Mouse (Mus musculus) CD4-positive helper T cell, adult 2 months (primary cell): Measurements from ENCODE around the gene Tesc.

ENCODE experiments used
- DNase-seq: peaks from one replicate; pipeline ENCODE4 v3.0.0-alpha.2; 2012; ENCODE audit warnings: low read depth, missing footprints, low spot score

The Tesc gene

DNA sequence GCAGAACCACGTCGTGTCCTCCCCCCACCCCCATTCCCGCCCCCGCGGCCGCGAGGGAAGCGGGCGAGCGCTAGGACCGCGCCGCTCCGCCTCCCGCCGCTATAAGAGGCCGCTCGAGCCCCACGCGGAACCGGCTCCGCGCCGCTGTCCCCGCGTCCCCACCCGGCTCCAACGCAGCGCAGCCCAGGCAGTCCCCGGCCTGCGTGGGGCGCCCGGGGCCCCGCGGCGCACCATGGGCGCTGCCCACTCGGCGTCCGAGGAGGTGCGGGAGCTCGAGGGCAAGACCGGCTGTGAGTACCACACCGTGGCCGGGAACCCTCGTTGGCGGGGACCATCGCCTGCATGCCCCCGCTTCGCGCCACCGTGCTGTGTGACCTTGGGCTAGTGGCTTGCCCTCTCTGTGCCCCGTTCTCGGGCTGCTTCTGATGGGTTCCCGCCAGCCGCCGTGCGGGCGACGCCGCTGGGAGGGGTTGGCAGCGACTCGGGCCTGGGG is at the start of gene Tesc:
Gene Tesc (plus strand): TSS at position 46 of the 493 bp plus-strand sequence.
- DNase-seq = peak; percentile 54

DNA sequence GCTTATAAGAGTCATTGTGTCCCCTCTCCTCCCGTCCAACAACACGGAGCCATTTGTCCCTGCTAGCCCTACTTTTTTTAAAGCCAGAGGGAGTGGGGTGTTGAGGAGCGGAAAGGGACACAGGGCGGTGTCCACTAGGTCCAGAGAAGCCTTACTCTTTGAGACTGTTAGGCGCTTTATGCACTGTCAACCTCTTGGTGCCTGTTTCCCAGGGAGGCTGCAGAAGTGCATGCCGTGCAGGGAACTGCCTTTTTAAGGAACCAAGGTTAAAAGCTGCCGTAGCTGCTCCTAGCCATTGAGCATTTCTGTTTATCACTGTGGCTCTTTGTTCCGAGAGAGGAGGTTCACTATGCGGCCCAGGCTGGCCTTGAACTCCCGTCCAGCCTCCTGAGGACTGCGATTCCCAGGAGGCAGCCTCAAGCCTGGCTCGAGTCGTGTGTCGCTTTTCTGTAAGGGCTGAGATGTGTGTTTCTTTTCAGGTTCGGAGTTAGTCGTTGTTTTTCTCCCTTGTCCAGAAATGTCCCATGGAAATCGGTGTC is 49.3 kb upstream of the Tesc start:
- DNase-seq = no peak

DNA sequence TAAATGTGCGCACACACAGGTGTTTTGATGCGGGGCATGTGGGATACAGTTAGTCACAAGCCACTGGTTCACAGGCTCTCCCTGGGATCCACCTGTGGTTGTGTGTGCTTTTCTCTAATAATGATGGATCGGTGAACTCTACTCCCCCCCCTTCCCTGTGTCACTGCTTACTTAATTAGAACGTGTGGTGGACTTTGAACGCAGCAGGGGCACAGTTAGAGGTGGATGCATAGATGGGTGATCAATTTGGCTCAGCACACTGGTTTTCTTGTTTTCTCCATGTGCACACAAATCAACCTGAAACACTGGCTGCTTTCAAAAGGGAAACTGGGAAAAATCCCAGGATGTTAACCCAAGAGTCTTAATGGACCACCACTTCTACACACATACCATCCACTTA is 48.5 kb upstream of the Tesc start:
- no peak for DNase-seq

DNA sequence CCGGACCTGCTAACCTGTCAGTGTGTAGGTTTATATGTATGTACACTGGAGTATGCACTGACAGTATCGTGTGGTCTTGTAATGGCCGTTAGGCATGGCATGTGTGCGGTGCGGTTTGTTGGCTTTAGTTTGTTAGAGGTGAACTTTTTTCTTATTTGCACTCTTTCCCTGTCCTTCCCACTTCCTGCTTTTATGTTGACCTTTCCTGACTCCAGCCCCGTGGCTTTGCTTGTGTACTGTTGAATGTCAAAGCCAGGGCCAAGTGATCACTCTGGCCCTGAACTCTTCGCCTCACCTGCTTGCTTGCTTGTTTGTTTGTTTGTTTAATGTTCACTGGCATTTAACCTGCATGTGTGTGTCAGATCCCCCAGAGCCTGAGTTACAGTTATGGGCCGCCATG is 46.6 kb upstream of the Tesc start:
- no peak for DNase-seq

DNA sequence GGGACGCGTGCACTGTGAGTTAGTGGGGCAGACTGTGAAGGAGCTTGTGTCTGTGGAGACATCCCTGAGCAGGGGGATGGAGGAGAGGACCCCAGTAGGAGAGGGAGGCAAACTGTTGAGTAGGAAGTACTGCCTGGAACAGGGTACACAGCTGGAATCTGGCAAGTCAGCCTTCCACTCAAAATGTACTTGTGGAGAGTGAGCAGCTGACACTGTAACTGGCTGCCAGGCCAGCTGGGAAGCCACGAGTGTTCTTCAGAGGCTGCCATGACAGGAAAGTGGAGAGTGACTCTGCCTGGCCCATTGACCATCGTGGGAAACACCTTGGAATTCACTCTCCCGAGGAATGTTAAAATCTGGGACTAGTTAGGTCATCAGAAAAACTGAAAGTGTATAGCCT is 45.6 kb upstream of the Tesc start:
- no peak for DNase-seq

DNA sequence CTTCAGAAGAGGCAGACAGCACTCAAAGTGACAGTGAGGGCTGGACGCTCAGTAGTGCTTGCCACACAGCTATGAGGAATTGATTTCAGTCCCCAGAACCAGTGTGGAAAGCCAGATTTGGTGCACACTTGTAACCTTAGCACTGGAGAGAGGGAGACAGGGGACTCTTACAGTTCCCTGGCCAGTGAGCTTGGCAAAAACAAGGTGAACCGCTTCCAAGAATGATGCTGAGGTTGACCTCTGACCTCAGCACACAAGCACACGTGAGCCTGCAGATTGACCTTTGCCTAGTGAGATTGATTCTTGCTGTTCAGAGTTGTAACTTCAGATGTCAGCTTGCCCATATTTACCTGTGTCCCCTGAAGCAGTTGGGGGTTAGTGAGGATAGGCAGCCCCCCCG is 41.2 kb upstream of the Tesc start:
- DNase-seq = no peak

DNA sequence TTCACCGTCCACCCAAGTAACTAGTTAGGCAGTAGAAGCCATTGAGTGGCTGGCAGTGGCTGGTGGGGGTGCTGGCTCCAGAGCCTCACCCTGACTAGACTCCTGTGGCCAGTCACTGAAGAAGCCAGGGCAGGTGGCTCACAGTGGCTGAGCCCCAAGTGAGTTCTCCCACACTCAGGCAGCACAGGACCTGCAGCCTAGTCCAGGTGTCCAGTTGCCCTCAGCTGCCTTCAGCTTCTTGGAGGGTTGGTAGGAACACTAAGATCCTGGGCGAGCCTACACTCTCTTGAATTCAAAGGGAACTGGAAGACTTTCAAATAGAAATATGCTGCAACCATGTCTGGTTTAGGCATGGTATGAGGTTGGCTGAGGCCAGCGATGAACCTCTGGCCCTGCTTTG is 39.7 kb upstream of the Tesc start:
- DNase-seq = no peak

DNA sequence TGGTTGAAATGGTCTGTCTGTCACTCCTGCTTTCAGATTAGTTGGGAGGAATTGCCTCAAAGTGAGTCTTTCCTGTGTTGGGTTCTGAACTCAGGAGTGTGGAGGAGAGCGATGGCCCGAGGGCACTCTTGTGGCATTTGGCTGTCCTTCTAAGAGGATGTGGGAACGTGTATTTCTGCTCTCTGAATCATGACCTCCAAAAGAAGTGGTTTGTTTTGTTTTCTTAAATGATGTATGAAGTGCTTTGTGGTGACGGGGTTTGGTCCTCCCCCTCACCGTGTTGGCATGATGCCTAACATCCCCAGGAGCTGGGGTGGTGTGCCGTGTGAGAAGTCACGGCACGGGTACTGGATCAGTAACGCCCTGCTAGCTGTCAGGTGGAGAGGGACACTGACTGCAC is 39.2 kb upstream of the Tesc start:
- no peak for DNase-seq

DNA sequence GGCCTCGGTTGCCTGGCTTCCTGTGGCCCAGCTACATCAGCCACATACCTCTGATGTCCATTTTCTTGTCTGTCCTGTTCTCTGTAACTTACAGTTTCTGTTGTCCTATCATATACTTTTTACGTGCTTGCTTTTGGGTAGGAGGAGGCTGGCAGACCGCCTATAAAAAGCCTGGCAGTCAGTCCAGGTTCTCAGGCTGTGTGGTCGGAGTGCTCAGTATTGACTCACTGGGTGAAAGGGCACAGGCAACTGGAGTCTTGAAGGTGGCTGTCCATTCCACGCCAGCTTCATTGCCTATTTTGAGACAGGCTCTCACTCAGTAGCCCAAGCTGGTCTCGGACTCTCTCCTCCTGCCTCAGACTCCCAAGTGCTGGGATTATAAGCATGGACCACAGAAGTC is 37.8 kb upstream of the Tesc start:
- DNase-seq = no peak

DNA sequence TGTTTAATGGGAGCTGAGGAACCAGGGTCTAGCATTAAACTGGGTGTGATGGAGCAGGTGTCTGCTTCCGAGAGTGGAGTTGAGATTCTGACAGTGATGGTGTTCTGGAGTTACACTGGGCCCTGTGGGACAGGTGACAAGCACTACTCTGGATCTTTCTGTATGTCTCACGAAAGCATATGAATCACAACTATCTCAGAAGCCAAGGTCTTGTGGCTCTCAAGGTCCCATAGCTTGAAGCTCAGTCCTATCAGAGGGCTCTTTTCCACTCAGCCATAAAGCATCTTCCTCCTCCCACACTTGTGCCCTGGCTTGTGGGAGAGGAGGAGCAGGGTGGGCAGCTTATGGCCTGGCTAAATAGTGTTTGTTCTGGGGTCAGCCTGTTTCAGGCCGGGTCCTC is 36.6 kb upstream of the Tesc start:
- DNase-seq = no peak

DNA sequence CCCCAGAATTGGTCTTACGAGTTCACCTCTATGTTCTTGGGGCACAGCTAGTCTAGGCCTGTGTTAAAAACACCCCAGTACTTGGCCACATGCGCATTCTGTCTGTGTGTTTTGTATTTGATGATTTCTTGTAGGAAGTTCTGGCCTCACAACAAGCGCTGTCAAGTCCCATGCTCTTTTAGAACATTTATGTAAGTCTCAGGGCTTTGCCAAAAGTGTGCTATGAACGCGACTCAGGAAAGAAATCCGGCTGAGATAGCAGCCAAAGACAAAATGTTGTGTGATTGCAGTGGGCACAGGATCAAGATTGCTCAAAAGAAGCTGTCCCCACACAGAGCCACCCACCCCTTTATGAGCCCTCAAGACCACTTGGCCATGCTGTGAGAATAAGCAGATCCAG is 34.0 kb upstream of the Tesc start:
- no peak for DNase-seq

DNA sequence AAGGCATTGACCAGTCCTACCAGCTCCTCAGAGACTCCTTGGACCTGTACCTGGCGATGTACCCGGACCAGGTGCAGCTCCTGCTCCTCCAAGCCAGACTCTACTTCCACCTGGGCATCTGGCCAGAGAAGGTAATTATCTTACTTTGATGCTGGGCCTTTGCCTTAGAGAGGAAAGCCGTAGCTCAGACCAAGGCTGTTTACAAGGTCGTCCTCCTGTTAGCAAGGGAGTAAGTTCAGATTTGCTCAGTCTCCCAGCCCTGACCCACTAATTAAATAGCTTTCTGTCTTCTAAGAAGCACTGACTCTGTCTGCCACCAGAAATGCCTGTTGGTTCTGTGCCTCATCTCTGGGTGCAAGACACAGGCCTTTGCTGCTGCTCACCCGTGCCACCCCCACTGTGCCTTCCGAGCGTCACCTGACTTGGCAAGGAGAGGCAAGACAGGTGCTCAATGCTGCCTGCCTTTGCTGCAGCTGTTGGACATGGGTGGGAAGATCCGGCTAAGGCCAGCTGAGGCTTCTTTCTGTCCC is 32.1 kb upstream of the Tesc start:
- DNase-seq = no peak

DNA sequence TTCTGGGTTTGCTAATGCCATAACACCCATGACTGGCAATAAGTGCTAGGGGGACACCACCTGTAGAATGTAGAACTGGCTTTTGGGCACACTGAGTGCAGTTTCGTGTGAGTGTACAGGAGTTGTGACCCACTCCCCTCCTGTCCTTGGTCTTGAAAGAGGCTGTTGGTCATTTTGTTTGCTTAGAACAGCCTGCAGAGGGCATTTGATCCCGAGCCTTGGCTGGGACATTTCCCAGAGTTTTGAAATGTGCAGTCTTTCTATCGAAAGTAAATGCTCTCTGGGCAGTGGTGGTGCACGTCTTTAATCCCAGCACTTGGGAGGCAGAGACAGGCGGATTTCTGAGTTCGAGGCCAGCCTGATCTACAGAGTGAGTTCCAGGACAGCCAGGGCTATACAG is 31.6 kb upstream of the Tesc start:
- DNase-seq = no peak

DNA sequence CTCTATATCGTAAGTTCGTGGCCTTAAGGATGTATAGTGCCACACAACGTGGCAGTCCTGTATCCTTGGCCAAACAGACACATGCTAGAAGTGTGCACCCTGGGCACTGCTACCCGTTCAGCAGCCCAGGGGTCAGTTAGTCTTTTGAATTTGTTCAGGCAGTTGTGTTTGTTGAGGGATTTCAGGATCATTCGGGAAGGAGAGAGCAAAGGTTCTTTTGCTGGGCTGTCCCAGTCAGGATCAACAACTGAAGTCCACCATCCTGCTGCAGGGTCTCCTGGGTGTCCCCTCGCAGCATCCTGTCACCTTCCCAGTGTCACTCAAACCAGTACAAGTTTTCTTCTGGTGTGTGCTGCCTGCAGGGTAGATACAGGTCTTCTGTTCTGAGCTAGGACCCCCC is 31.0 kb upstream of the Tesc start:
- DNase-seq = no peak

DNA sequence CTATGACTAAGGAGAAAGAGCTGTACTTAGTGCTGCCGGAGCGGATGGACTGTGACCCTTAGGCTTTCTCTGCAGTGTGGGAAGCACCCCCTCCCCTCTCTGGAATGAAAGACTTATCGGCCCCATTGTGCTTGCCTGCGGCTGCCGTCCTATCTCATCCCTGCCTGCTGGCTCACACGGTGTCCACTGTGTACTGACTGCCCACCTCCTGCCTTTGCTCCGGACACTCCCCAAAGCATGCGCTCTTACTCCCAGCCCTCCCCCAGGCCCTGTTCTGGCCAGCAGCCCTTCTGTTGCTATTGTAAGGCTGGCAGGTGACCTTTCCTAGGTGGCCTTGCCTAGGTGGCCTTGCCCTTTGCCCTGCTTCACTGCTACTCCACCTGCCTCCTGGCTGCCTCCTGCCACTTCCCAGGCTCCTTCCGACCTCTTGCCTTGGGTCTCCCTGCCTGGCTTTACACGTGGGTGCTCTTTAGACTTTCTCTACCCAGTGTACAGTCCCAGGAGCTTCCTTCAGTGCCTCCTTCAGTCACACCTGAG is 30.0 kb upstream of the Tesc start:
- no peak for DNase-seq

DNA sequence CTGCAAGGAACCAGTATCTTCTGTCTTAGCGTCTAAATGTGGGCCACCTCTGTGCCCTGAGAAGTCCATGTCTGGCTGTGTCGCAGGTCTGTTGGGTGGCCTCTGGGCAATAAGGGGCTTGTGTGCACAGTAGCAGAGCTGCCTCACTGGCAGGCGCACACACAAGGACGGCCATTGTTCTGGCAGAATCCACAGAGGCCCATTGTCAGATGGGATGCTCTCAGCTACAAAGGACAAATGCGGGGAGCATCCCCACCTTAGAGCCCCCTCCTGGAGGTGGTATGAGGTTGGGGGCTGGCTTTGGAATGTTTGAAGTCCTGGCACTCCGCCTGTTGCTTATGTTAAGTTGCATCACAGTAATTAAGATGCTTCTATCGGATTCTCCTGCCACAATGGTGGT is 28.5 kb upstream of the Tesc start:
- DNase-seq = no peak

DNA sequence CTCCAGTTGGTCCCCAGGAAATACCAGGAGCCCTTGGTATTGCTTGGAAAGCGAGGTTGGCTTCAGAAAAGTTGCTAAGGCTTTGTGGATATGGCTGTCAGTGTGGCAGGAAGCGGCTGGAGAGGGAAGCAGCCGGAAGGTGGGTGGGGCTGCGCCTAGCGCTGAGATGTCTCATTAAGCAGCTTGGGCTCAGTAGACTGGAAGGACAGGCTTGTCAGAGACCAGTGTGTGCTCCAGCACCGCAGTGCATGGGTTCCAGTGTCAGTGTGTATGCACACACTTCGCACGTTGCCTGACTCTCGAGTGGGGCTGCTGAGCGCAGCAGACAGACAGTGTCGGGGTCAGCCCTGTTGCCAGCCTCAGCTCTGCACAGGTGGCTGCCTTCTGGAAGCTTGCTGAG is 28.0 kb upstream of the Tesc start:
- no peak for DNase-seq

DNA sequence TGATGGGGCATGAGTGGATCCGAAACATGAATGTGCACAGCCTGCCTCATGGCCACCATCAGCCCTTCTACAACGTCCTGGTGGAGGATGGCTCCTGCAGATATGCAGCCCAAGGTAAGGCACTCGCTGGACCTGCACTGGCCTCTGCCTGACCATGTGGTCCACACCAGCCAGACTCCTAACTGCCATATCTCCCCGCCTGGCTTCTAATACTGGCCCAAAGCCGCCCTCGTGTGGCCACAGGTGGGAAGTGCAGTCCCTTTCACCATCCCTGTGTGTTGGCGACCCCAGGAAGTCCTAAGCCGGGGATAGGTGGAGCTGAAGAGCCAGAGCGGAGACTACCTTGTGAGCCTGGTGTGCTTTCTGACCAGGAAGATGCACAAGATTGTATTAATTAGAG is 25.5 kb upstream of the Tesc start:
- peak; percentile 57 for DNase-seq

DNA sequence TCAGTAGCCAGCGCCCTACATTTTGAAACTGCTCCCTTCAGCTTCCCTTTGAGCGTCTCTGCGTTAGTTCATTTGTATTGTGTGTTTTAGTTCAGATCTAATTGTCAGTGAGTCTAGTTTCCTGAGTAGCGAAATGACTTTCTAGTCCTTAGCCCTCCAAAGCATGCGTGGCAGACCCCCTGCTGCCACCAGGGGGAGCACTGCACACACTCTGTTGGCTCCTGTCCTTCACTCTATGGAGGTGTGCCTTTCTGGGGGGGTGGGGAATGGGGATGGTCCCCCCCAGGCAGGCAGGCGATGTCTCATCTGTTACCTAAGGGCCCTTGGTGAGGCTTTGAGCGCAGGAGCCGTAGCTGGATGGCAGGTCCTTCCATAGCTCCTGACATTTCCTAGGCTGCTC is 22.9 kb upstream of the Tesc start:
- peak; percentile 63 for DNase-seq

DNA sequence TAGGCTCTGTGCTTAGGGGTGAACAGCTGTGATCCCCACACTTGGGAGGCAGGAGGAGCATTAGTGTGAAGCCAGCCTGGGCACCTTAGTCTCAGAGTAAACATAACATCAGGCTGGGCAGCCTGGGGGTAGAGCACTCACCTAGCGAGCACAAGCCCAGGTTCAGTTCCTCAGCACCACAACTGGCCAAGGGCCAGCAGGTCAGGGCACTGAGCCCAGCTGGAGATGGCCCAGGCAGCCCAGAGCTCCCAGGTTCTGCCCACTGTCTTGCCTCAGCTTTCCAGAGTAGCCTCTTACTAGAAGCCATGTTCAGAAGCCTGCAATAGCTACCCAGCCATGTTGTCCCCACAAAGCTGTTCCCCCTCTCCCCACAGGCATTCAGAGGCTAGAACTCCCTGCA is 21.8 kb upstream of the Tesc start:
- DNase-seq = no peak

DNA sequence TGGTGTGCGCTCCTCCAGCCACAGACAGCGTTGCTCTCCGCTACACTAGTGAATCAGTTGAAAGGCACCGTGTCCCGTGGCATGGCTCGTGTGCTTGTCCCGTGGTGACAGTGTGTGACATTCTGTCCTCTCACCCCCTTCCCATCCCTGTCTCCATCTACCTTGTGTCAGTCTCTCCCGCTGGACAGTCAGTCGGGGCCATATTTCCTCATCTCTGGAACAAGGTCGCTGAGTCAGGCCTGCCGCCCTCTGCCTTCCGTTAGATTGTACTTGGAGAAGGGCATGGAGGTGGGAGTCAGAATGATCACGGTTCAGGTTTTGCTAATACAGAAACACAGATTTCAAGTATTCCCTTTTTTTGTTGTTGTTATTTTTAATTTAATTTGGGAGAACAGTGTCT is 19.2 kb upstream of the Tesc start:
- DNase-seq = no peak

DNA sequence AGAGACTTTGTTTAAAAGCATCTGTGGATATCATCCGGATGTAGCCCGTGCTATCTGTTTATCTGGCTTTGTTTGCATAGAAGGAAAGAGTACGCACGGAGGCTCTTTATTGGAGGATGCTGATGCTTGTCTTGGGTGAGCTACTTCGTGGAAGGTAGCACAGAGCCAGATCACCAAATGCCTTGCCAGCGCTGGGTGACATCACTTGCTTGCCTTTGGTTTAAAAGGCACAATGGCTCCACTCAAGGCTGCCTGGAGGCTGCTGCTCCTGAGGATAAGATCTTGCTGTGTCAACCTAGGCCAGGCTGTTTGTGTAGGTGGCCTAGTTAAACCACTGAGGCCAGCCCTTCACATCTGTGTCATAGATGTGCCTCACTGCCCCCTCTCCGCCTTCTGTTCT is 16.7 kb upstream of the Tesc start:
- DNase-seq = no peak

DNA sequence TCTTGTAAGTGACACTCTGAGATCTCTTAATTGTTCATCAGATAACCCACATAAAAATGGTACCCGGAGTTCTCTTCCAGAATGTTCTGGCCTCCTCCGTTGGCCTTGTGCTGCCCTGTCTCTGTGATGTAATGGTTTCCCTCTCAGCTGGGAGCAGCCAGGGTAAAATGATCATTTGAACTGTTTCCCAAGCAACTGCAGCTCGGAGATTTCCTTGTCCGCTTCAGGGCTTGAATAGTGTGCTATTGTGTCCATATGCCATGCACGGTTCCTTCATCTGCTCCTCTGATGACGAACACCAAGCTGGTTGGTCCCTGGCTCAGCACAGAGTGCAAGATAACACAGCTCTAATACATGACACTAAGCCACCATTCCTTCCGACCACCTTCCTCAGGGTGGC is 15.7 kb upstream of the Tesc start:
- no peak for DNase-seq

DNA sequence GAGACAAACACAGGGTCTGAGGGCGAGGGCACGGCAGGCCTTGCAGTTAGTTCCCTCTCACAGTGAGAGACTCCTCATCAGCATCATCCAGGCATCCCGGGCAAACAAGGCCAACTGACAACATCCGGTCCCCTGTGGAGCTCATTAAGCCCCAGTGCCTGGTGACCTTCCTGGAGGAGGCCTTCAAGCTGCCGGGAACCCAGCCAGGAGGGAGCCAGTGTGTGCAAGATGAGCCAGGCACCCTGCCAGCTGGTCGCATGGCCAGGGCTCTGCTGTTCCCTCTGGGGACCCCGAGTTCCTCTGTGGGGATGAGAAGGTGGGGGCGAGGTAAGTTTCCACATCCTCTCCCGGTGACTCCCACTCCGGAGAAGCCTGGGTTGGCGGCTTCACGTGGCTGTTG is 12.5 kb upstream of the Tesc start:
- no peak for DNase-seq
